Mouse (Mus musculus) spleen, adult 2 months (tissue): ENCODE results near the gene App.

Source experiments
- CTCF ChIP-seq: fragments of 200-500 bp; IDR thresholded peaks from 2 replicates; pipeline ENCODE4 v1.5.1; 2011; ENCODE audit warnings: mild to moderate bottlenecking, inconsistent platforms; ENCODE audit not compliant: insufficient read depth, insufficient read length, insufficient replicate concordance; ENCODE audit errors: extremely low read depth
- POLR2A ChIP-seq: fragments of 200-500 bp; IDR thresholded peaks from 2 replicates; pipeline ENCODE4 v1.6.1; 2011; ENCODE audit warnings: low read depth, low read length, inconsistent platforms

- TF ChIP-seq CTCF: no peak
- no peak for TF ChIP-seq POLR2A
These were observed 245.7 kb downstream of the App start for GRCm38 (mm10) chr16:84927827-84928226.
